Mouse (Mus musculus): ENCODE results near the gene Ythdf2. TPM values are rescaled to one million over a fixed set of nuclear protein-coding genes. Genes with fewer than 3 reads are reported as not detected.

Ythdf2 gene
- total RNA-seq (2014; rRNA removed) (53.5 and 62.7 TPM in 2 replicates), polyA plus RNA-seq (2015; fragmentation: Nextera tagmentation; extraction: Ambion mirVana) (96.7 and 117 TPM in 2 replicates)

GRCm38 (mm10) chr4:132211953-132212734 is at the start of gene Ythdf2:
Gene Ythdf2 (minus strand): TSS chr4:132212303.
- Histone ChIP-seq H3K9ac (replicated peaks; ENCODE audit: low read length, poor library complexity, severe bottlenecking) (peak within 1 kb of the TSS; percentile 97), H3K27me3 (ENCODE audit: insufficient read depth, low read length) (no peaks in the 10 kb centered on the region), H3K4me3 (ENCODE audit: low read depth, low read length) (peak within 1 kb of the TSS; percentile 99), H3K4me2 (ENCODE audit: low read depth, low read length, poor library complexity, severe bottlenecking) (peak within 1 kb of the TSS; percentile 87), H3K36me3 (ENCODE audit: insufficient read depth, low read length) (0 out of 2 replicates have a peak, but pooled peaks cover 3% of the 10 kb centered on the region), H3K4me1 (ENCODE audit: insufficient read depth, low read length) (0 out of 2 replicates have a peak, but pooled peaks cover 5% of the 10 kb centered on the region), H3K27ac (ENCODE audit: low read depth, low read length) (peak within 1 kb of the TSS; percentile 97), H3K9me3 (ENCODE audit: low read length) (no peaks in the 10 kb centered on the region)
- peak; percentile 86 for TF ChIP-seq CTCF (IDR thresholded peaks at IDR 0.05)
- 2% methylated on average over 71 of the region's 78 CpGs for WGBS
- peak; percentile 98 for DNase-seq (ENCODE audit: low spot score)
- ATAC-seq (ENCODE audit: low FRiP score) = peak; percentile 98

- Histone ChIP-seq H3K36me3 (ENCODE audit: insufficient read depth, low read length) (no peaks in the 10 kb centered on the region), H3K27ac (ENCODE audit: low read depth, low read length) (peak overlapping the region; percentile 94), H3K4me1 (ENCODE audit: insufficient read depth, low read length) (0 out of 2 replicates have a peak, but pooled peaks cover 2% of the 10 kb centered on the region), H3K4me3 (ENCODE audit: low read depth, low read length) (peak overlapping the region; percentile 75), H3K9ac (replicated peaks; ENCODE audit: low read length, poor library complexity, severe bottlenecking) (peak overlapping the region; percentile 98), H3K9me3 (ENCODE audit: low read length) (no peaks in the 10 kb centered on the region), H3K4me2 (ENCODE audit: low read depth, low read length, poor library complexity, severe bottlenecking) (peak overlapping the region; percentile 87), H3K27me3 (ENCODE audit: insufficient read depth, low read length) (no peaks in the 10 kb centered on the region)
- DNase-seq (ENCODE audit: low spot score) (peak; percentile 66), ATAC-seq (ENCODE audit: low FRiP score) (peak; percentile 87)
- TF ChIP-seq CTCF (IDR thresholded peaks at IDR 0.05) = no peak
- 5% methylated on average over 21 of the region's 64 CpGs for WGBS
Observed at GRCm38 (mm10) chr4:132260404-132261379, 48.6 kb upstream of the Ythdf2 start.

GRCm38 (mm10) chr4:132259248-132259647 is 47.1 kb upstream of the Ythdf2 start:
- Histone ChIP-seq H3K36me3 (ENCODE audit: insufficient read depth, low read length) (no peaks in the 10 kb centered on the region), H3K9ac (replicated peaks; ENCODE audit: low read length, poor library complexity, severe bottlenecking) (0 out of 2 replicates have a peak overlapping the region, but pooled peaks have one; percentile 24), H3K27ac (ENCODE audit: low read depth, low read length) (no peak overlapping the region), H3K9me3 (ENCODE audit: low read length) (no peaks in the 10 kb centered on the region), H3K27me3 (ENCODE audit: insufficient read depth, low read length) (no peaks in the 10 kb centered on the region), H3K4me1 (ENCODE audit: insufficient read depth, low read length) (0 out of 2 replicates have a peak, but pooled peaks cover 2% of the 10 kb centered on the region), H3K4me3 (ENCODE audit: low read depth, low read length) (no peak overlapping the region), H3K4me2 (ENCODE audit: low read depth, low read length, poor library complexity, severe bottlenecking) (0 out of 2 replicates have a peak overlapping the region, but pooled peaks have one; percentile 87)
- ATAC-seq (ENCODE audit: low FRiP score) (no peak), DNase-seq (ENCODE audit: low spot score) (no peak)
- 87% methylated on average over 4 of the region's 4 CpGs for WGBS
- no peak for TF ChIP-seq CTCF (IDR thresholded peaks at IDR 0.05)

- Histone ChIP-seq H3K36me3 (ENCODE audit: insufficient read depth, low read length) (0 out of 2 replicates have a peak, but pooled peaks cover 2% of the 10 kb centered on the region), H3K27ac (ENCODE audit: low read depth, low read length) (no peak overlapping the region), H3K4me3 (ENCODE audit: low read depth, low read length) (no peak overlapping the region), H3K9me3 (ENCODE audit: low read length) (no peaks in the 10 kb centered on the region), H3K4me1 (ENCODE audit: insufficient read depth, low read length) (0 out of 2 replicates have a peak, but pooled peaks cover 2% of the 10 kb centered on the region), H3K9ac (replicated peaks; ENCODE audit: low read length, poor library complexity, severe bottlenecking) (no peak overlapping the region), H3K27me3 (ENCODE audit: insufficient read depth, low read length) (no peaks in the 10 kb centered on the region), H3K4me2 (ENCODE audit: low read depth, low read length, poor library complexity, severe bottlenecking) (no peak overlapping the region)
- ATAC-seq (ENCODE audit: low FRiP score) (no peak), DNase-seq (ENCODE audit: low spot score) (no peak)
- 93% methylated on average over 3 of the region's 3 CpGs for WGBS
- no peak for TF ChIP-seq CTCF (IDR thresholded peaks at IDR 0.05)
Observed at GRCm38 (mm10) chr4:132256384-132256783, 44.3 kb upstream of the Ythdf2 start.

GRCm38 (mm10) chr4:132254986-132255385 is 42.9 kb upstream of the Ythdf2 start:
- no peak for ATAC-seq (ENCODE audit: low FRiP score)
- Histone ChIP-seq H3K36me3 (ENCODE audit: insufficient read depth, low read length) (0 out of 2 replicates have a peak, but pooled peaks cover 2% of the 10 kb centered on the region), H3K4me2 (ENCODE audit: low read depth, low read length, poor library complexity, severe bottlenecking) (no peak overlapping the region), H3K9ac (replicated peaks; ENCODE audit: low read length, poor library complexity, severe bottlenecking) (no peak overlapping the region), H3K27me3 (ENCODE audit: insufficient read depth, low read length) (no peaks in the 10 kb centered on the region), H3K27ac (ENCODE audit: low read depth, low read length) (no peak overlapping the region), H3K9me3 (ENCODE audit: low read length) (no peaks in the 10 kb centered on the region), H3K4me1 (ENCODE audit: insufficient read depth, low read length) (0 out of 2 replicates have a peak, but pooled peaks cover 2% of the 10 kb centered on the region), H3K4me3 (ENCODE audit: low read depth, low read length) (no peak overlapping the region)
- 77% methylated on average over 3 of the region's 3 CpGs for WGBS
- DNase-seq (ENCODE audit: low spot score) = no peak
- TF ChIP-seq CTCF (IDR thresholded peaks at IDR 0.05) = peak; percentile 24; the same call in 1 of the 2 replicates
